Mouse (Mus musculus) midbrain, postnatal 0 days (tissue): ENCODE results near the gene Aarsd1. TPM values are rescaled to one million over a fixed set of nuclear protein-coding genes. Genes with fewer than 3 reads are reported as not detected.
"Not testable (repeated sequence)": the region's sequence is repeated elsewhere in the genome, so short reads cannot be mapped to it uniquely, and the experiment has no call there.

Experiments
- ATAC-seq: fragments of 200-750 bp; cut with Nextera tagmentation; 2 replicates; pipeline ENCODE4 v1.8.0; 2017; ENCODE audit warnings: moderate number of reproducible peaks, mild to moderate bottlenecking, moderate TSS enrichment, moderate library complexity; ENCODE audit not compliant: low FRiP score
- DNase-seq: peaks from one replicate; pipeline ENCODE4 v3.0.0-alpha.2; 2015; ENCODE audit warnings: low spot score
- H3K27ac ChIP-seq: fragments of 300-500 bp; sonication (generic); 2 replicates; pipeline ENCODE4 v1.5.1; 2014; ENCODE audit warnings: low read depth, mild to moderate bottlenecking, low read length, mixed read lengths
- H3K27me3 ChIP-seq: fragments of 300-500 bp; sonication (generic); 2 replicates; pipeline ENCODE4 v1.6.1; 2014; ENCODE audit warnings: low read length, control low read depth, mixed read lengths; ENCODE audit not compliant: insufficient read depth
- H3K36me3 ChIP-seq: fragments of 300-500 bp; sonication (generic); 2 replicates; pipeline ENCODE4 v1.6.1; 2014; ENCODE audit warnings: low read length, control low read depth, mixed read lengths; ENCODE audit not compliant: insufficient read depth
- H3K4me1 ChIP-seq: fragments of 300-500 bp; sonication (generic); 2 replicates; pipeline ENCODE4 v1.6.1; 2014; ENCODE audit warnings: mild to moderate bottlenecking, control low read depth, antibody characterized with exemption, low read length, mixed read lengths; ENCODE audit not compliant: insufficient read depth
- H3K4me2 ChIP-seq: fragments of 300-500 bp; sonication (generic); 2 replicates; pipeline ENCODE4 v1.6.1; 2014; ENCODE audit warnings: low read depth, mild to moderate bottlenecking, low read length, mixed read lengths; ENCODE audit not compliant: poor library complexity, severe bottlenecking
- H3K4me3 ChIP-seq: fragments of 300-500 bp; sonication (generic); 2 replicates; pipeline ENCODE4 v1.5.1; 2014; ENCODE audit warnings: low read depth, mild to moderate bottlenecking, low read length, moderate library complexity
- H3K9ac ChIP-seq: fragments of 300-500 bp; sonication (generic); replicated peaks from 2 replicates; pipeline ENCODE4 v1.6.1; 2014; ENCODE audit warnings: mild to moderate bottlenecking, low read length, moderate library complexity, mixed read lengths; ENCODE audit not compliant: poor library complexity, severe bottlenecking
- H3K9me3 ChIP-seq: fragments of 300-500 bp; sonication (generic); 2 replicates; pipeline ENCODE4 v1.6.1; 2016; ENCODE audit warnings: low read length, control low read depth
- CTCF ChIP-seq: IDR thresholded peaks from 2 replicates; pipeline ENCODE4 v1.5.1; 2016; ENCODE audit warnings: antibody characterized with exemption, mild to moderate bottlenecking
- WGBS: fragments of 180-500 bp; shearing (Covaris S2); extraction: QIAGEN DNeasy Blood & Tissue Kit; methylation state at CpG from one replicate; pipeline ENCODE4 v1.1.7; 2014; 5-methylcytosine and 5-hydroxymethylcytosine counted together
- polyA plus RNA-seq: library from polyadenylated mRNA; unstranded; fragments of >200 nt; fragmentation: Nextera tagmentation; extraction: Ambion mirVana; gene quantifications from 2 replicates; pipeline ENCODE4 v1.2.1, GENCODE M21; 2015
- total RNA-seq: library from RNA; depleted of rRNA; stranded (reverse); fragments of >200 nt; gene quantifications from 2 replicates; pipeline ENCODE4 v1.2.3, GENCODE M21; 2014; rRNA removed

The Aarsd1 gene
- total RNA-seq (67.4 and 78.3 TPM in 2 replicates), polyA plus RNA-seq (96.3 and 107 TPM in 2 replicates)

- no peaks in the 10 kb centered on the region for H3K27me3 ChIP-seq
- peak within 1 kb of the TSS; percentile 70 for H3K4me2 ChIP-seq
- peak within 1 kb of the TSS; percentile 74 for H3K4me3 ChIP-seq
- peak within 1 kb of the TSS; percentile 90 for H3K27ac ChIP-seq
- no peaks in the 10 kb centered on the region for H3K9me3 ChIP-seq
- H3K4me1 ChIP-seq = no peaks in the 10 kb centered on the region
- DNase-seq (peak; percentile 86), ATAC-seq (peak; percentile 82)
- H3K9ac ChIP-seq = peak within 1 kb of the TSS; percentile 88
- H3K36me3 ChIP-seq = peaks cover 7% of the 10 kb centered on the region
- TF ChIP-seq CTCF = no peak
- WGBS = under 1% methylated on average over 45 of the region's 45 CpGs
Observed at GRCm38 (mm10) chr11:101417101-101417855, at the start of gene Aarsd1. Gene Aarsd1 (minus strand): TSS chr11:101417615.

GRCm38 (mm10) chr11:101466552-101466950 lies 49.1 kb upstream of the Aarsd1 start:
- Histone ChIP-seq H3K4me1 (peaks cover 23% of the 10 kb centered on the region), H3K4me2 (peak overlapping the region; percentile 85), H3K4me3 (peak overlapping the region; percentile 96), H3K36me3 (peaks cover 13% of the 10 kb centered on the region; the same call in 1 of the 2 replicates), H3K9ac (0 out of 2 replicates have a peak overlapping the region, but pooled peaks have one; percentile 90)
- DNase-seq, H3K9me3 ChIP-seq, H3K27me3 ChIP-seq, H3K27ac ChIP-seq, ATAC-seq: not testable (repeated sequence)
- 65% methylated on average over 5 of the region's 5 CpGs for WGBS

GRCm38 (mm10) chr11:101465869-101466551 lies 48.6 kb upstream of the Aarsd1 start, which contains the start of gene Vat1:
Gene Vat1 (minus strand): TSS chr11:101466230.
- no peak for TF ChIP-seq CTCF
- Histone ChIP-seq H3K27ac (peak within 1 kb of the TSS; percentile 92), H3K27me3 (no peaks in the 10 kb centered on the region), H3K4me1 (peaks cover 23% of the 10 kb centered on the region), H3K4me3 (peak within 1 kb of the TSS; percentile 96), H3K9me3 (no peaks in the 10 kb centered on the region), H3K4me2 (peak within 1 kb of the TSS; percentile 85), H3K9ac (peak within 1 kb of the TSS; percentile 90), H3K36me3 (peaks cover 13% of the 10 kb centered on the region; the same call in 1 of the 2 replicates)
- DNase-seq = peak; percentile 87
- 1% methylated on average over 49 of the region's 60 CpGs for WGBS
- ATAC-seq = peak; percentile 62

GRCm38 (mm10) chr11:101465101-101465868 lies 47.9 kb upstream of the Aarsd1 start:
- Histone ChIP-seq H3K36me3 (peaks cover 15% of the 10 kb centered on the region), H3K4me1 (peaks cover 23% of the 10 kb centered on the region), H3K27me3 (no peaks in the 10 kb centered on the region), H3K27ac (peak overlapping the region; percentile 92), H3K9ac (peak overlapping the region; percentile 90), H3K4me2 (peak overlapping the region; percentile 85), H3K9me3 (no peaks in the 10 kb centered on the region), H3K4me3 (peak overlapping the region; percentile 96)
- WGBS = under 1% methylated on average over 51 of the region's 51 CpGs
- ATAC-seq (peak; percentile 44), DNase-seq (peak; percentile 78)
- TF ChIP-seq CTCF = peak; percentile 55

- no peak for ATAC-seq
- Histone ChIP-seq H3K4me2 (peak within 1 kb of the TSS; percentile 85), H3K27me3 (no peaks in the 10 kb centered on the region), H3K9me3 (no peaks in the 10 kb centered on the region), H3K27ac (peak within 1 kb of the TSS; percentile 92), H3K36me3 (peaks cover 23% of the 10 kb centered on the region), H3K9ac (peak within 1 kb of the TSS; percentile 90), H3K4me3 (peak within 1 kb of the TSS; percentile 96), H3K4me1 (peaks cover 23% of the 10 kb centered on the region)
- WGBS = 10% methylated on average over 12 of the region's 12 CpGs
- no peak for DNase-seq
- no peak for TF ChIP-seq CTCF
Observed at GRCm38 (mm10) chr11:101464211-101465100, 47.0 kb upstream of the Aarsd1 start, which contains the start of gene Rnd2. Gene Rnd2 (plus strand): TSS chr11:101464999.
